Mouse (Mus musculus) layer of hippocampus, postnatal 25 days (tissue): ENCODE measurements at regions not wholly inside any gene's neighbourhood (a gene's known extent, or its start where the extent isn't known, plus 50 kb on each side); places are given as distances from the start of the nearest gene placed in this dataset.

Experiments used
- DNase-seq, 2 experiments: peaks; one replicate each; pipeline ENCODE4 v3.0.0; 2022; ENCODE audit warnings: mixed read lengths in 2 of 2, low spot score in 1 of 2; ENCODE audit errors: extremely low spot score in 1 of 2

DNA sequence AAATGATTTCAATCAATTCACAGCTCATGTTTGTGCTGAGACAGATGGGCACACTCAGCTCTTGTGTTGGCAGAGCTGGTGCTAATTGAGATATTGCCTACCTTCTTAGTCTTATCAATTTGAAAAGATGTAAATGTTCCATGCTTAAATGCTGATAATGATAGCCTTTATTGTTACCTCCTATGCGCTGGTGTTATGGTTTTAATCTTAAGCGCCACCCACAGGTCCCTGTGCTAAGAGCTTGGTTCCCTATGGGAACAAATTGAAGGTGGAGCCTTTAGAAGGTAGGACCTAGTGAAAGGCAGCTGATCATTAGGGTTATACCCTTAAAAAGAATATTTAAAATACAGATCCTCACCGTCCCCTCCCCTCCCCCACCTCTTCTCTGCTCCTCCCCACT lies 146.5 kb upstream of the Plcz1 start:
- DNase-seq = no peak

GRCm38 (mm10) chr6:140187106-140187505 lies 145.8 kb upstream of the Plcz1 start:
- DNase-seq = no peak

GRCm38 (mm10) chr6:140179999-140180398 lies 138.7 kb upstream of the Plcz1 start:
- no peak for DNase-seq

- DNase-seq = no peak
Observed at GRCm38 (mm10) chr6:140178425-140179193, 137.4 kb upstream of the Plcz1 start.

- no peak for DNase-seq
Observed at GRCm38 (mm10) chr6:140172716-140173115, 131.5 kb upstream of the Plcz1 start.

- DNase-seq = no peak
Observed at GRCm38 (mm10) chr6:140169836-140170235, 128.6 kb upstream of the Plcz1 start.

GRCm38 (mm10) chr6:140167182-140167581 lies 125.9 kb upstream of the Plcz1 start:
- no peak for DNase-seq

DNA sequence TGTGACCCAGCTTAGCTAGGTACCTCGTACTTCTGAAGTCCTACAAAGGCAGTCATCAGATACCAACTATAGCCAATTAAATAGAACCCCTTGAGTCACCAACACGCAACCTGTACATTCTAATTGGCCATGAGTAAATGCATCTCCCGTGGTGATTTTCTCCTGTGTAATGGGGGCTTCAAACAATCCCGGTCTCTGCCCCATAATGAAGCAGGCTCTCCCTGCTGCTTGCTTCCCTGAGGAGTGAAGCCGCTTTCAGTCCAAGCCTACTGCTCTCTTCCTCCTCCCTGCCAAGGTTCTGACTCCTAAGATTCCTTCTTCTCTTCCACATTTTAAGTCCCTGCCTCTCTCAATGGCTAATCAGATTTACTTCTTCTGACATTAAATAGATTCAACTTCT lies 121.5 kb upstream of the Plcz1 start:
- DNase-seq = no peak

DNA sequence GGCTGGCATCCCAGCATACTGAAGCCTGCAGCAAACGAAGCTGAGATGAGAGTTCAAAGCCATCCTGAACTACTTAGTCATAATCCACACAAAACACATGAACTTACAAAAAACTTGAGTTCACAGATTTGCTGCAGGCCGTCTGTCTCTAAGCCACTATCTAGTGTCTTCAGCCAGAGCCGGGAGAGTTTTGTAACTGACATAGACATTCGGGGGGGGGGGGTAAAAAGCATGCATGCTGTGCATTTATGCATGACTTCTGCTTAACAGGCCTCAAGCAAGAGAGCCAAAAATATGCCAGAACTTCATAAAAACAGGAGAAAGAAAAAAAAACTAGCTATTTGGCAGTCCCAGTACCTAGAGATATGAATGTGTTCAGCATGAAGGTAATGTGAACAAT lies 120.2 kb upstream of the Plcz1 start:
- DNase-seq = no peak

GRCm38 (mm10) chr6:140160946-140161345 lies 119.7 kb upstream of the Plcz1 start:
- no peak for DNase-seq

- no peak for DNase-seq
Observed at GRCm38 (mm10) chr6:140158986-140159385, 117.7 kb upstream of the Plcz1 start.

- no peak for DNase-seq
Observed at GRCm38 (mm10) chr6:140157375-140157774, 116.1 kb upstream of the Plcz1 start.

DNA sequence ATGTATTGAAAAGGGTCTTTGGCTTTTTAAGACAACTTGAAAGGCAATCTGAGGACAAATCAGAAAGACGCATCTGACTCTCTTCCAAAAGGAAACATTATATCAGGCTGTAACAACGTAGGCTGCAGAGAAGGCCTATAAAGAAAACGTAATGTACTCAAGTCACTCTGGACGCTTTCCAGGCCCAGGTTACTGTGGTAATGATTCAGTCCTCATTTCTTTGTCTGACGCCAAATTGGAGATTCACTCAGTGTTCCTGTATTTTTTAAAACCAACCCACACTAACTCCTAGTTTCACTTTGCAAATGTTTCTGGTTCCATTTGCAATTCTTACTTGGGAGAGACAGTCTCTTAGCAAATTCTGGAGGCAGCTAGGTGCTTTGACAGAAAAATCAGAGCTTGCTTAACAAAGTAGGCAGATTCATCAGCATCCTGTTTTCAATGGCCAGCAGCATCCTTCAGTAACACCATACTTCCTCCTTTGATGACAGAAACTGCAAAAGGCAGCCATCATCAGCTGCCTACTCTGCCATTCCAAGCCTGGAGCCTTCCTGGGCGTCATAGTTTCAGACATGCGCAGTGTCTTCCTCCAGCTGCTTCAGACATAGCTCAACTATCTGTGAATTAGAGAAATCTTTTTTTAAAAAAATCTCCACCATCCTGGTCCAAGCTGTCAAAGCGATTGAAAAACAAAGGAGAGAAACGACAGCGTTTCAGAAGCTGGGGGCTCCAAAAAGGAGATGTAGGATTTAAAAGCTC lies 111.3 kb upstream of the Plcz1 start:
- peak in 1 of 2 experiments; percentile 46 for DNase-seq

DNA sequence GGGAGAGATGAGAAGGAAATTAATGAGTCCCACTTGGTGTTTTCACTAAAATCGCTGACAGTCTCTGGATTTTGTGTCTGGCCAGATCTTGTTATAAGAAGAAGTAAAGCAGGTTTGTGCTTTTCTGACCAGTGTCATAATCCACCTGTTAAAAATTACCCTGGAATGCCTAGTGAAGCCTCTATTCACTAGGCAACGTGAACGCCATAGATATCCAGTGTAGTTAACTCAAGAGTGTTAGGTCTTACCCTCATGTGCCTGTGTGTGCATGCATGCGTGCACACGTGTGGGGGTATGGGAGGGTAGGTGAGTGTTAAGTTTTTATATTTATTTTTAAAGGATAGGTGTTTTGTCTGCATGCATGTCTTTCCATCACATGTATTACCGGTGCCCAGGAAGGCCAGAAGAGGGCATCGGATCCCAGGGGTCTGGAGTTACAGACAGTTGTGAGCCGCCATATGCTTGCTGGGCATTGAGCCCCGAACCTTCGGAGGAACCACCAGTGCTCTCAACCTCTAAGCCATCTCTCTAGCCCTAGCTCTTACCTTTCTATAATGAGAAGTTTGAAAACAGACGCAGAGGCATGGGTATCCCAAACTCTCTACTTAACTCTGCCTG lies 107.5 kb upstream of the Plcz1 start:
- no peak for DNase-seq

- DNase-seq = peak in 1 of 2 experiments; percentile 17
Observed at GRCm38 (mm10) chr6:140148138-140148537, 106.9 kb upstream of the Plcz1 start.

DNA sequence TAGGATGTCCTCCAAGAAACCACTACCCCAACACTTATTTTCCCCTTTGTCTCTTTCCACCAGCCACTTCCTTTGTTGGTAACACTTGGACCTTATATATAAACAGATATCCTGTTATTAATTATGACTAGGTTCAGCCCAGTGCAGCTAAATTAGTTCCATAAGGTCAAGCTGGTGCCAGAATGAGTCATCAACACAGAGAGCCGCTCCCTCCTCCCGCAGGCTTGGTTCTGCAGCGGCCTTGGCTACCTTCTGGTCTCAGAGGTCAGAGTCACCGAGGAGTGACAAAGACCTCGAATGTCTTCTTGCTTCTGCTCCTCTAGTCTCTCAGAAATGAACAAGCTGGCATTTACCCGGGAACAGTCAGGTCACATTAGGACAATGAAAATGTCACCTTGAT lies 106.5 kb upstream of the Plcz1 start:
- DNase-seq = no peak

GRCm38 (mm10) chr6:140133734-140134133 lies 92.5 kb upstream of the Plcz1 start:
- DNase-seq = no peak

DNA sequence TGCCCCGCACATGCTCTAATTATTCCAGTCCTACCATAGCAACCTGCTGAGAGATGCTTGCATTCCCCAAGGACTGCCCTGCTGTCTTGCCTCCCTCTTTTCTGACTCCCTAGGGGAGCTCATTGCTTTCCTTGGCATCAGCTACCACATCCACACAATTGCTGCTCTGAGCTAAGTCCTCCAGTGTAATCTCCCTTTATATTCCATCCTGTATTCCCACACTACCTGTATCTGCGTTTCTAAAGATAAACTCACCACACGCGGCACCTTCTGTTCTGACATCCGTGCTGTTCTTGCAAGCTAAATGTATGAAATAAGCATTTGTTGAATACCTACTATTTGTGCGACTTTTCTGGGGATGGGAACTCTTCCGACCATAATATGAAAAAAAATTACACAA lies 85.4 kb upstream of the Plcz1 start:
- DNase-seq = no peak

- DNase-seq = no peak
Observed at GRCm38 (mm10) chr6:140114024-140114423, 72.8 kb upstream of the Plcz1 start.

DNA sequence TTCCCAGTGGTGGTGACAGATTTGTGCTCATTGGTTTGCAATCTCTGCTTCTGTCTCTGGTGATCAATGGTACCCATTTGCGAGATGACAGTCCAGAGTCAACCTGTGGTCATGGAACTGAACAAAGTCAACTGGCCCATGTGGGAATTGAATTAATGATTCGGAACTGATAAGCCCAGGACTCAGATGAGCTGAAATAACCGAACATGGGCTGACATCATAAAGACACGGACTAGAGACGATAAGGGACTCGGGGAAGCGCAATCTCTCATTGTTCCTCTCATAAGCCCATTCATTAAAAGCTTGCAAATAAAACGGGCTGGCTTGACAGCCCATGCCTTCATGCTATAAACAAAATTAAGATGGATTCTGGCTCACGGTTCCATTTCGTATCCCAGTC lies 70.8 kb upstream of the Plcz1 start:
- no peak for DNase-seq

- DNase-seq = no peak
Observed at GRCm38 (mm10) chr6:140108083-140108482, 66.8 kb upstream of the Plcz1 start.
